Mouse (Mus musculus) heart, embryonic 12.5 days (tissue): ENCODE data around the gene Efna1. TPM values are rescaled to one million over a fixed set of nuclear protein-coding genes. Genes with fewer than 3 reads are reported as not detected.

Experiments
- ATAC-seq: fragments of 200-750 bp; cut with Nextera tagmentation; 2 replicates; pipeline ENCODE4 v1.8.0; 2017; ENCODE audit warnings: moderate TSS enrichment, moderate library complexity; ENCODE audit not compliant: insufficient number of reproducible peaks, low FRiP score
- H3K27ac ChIP-seq: fragments of 300-500 bp; sonication (generic); 2 replicates; pipeline ENCODE4 v1.5.1; 2016; ENCODE audit warnings: mild to moderate bottlenecking, moderate library complexity; ENCODE audit not compliant: poor library complexity, severe bottlenecking
- H3K27me3 ChIP-seq: fragments of 300-500 bp; sonication (generic); replicated peaks from 2 replicates; pipeline ENCODE4 v1.6.1; 2016; ENCODE audit warnings: mild to moderate bottlenecking, moderate library complexity
- H3K36me3 ChIP-seq: fragments of 300-500 bp; sonication (generic); 2 replicates; pipeline ENCODE4 v1.6.1; 2016; ENCODE audit warnings: mild to moderate bottlenecking, moderate library complexity
- H3K4me1 ChIP-seq: fragments of 300-500 bp; sonication (generic); replicated peaks from 2 replicates; pipeline ENCODE4 v1.6.1; 2016; ENCODE audit warnings: mild to moderate bottlenecking
- H3K4me2 ChIP-seq: fragments of 300-500 bp; sonication (generic); 2 replicates; pipeline ENCODE4 v1.6.1; 2016; ENCODE audit warnings: mild to moderate bottlenecking, moderate library complexity
- H3K4me3 ChIP-seq: fragments of 300-500 bp; sonication (generic); 2 replicates; pipeline ENCODE4 v1.5.1; 2016; ENCODE audit warnings: mild to moderate bottlenecking
- H3K9ac ChIP-seq: fragments of 300-500 bp; sonication (generic); 2 replicates; pipeline ENCODE4 v1.6.1; 2016; ENCODE audit warnings: mild to moderate bottlenecking, moderate library complexity
- H3K9me3 ChIP-seq: fragments of 300-500 bp; sonication (generic); replicated peaks from 2 replicates; pipeline ENCODE4 v1.6.1; 2016; ENCODE audit warnings: mild to moderate bottlenecking, moderate library complexity
- WGBS: fragments of 180-500 bp; shearing (Covaris S2); methylation state at CpG from one replicate; pipeline ENCODE4 v1.1.7; 2016; 5-methylcytosine and 5-hydroxymethylcytosine counted together
- polyA plus RNA-seq: library from polyadenylated mRNA; unstranded; fragments of >200 nt; fragmentation: Nextera tagmentation; extraction: Ambion mirVana; gene quantifications from 2 replicates; pipeline ENCODE4 v1.2.1, GENCODE M21; 2016

Gene Efna1
- polyA plus RNA-seq, 1 experiment from 2014 or later, result 27.0 TPM

- Histone ChIP-seq H3K9ac (no peak overlapping the region; the same call in 1 of the 2 replicates), H3K9me3 (no peaks in the 10 kb centered on the region), H3K4me1 (no peaks in the 10 kb centered on the region), H3K27ac (no peak overlapping the region), H3K4me2 (no peak overlapping the region), H3K4me3 (no peak overlapping the region), H3K36me3 (no peaks in the 10 kb centered on the region), H3K27me3 (0 out of 2 replicates have a peak, but pooled peaks cover 5% of the 10 kb centered on the region)
- ATAC-seq, result no peak
- 73% methylated on average over 8 of the region's 8 CpGs for WGBS
Measured at GRCm38 (mm10) chr3:89305551-89306325, 24.8 kb upstream of the Efna1 start.

DNA sequence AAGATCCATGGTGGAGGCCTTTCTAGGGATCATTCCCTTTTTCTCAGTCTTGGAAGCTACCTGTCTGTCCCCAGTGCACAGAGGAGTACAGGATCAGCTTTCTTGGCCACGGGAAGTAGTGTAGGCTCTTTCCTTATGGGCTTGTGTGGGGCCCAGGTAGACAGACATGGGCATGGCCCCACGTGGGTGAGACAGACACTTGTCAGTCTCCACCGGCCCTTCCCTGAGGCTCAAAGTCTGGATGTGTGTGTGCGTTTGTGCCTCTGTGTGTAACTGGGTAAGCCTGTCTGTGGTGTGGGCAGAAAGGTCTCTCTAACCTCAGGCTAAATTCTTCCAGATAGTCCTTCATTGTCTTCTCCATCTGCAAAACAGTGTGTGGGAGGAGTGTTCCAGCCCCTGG is 24.2 kb upstream of the Efna1 start:
- WGBS, result 67% methylated on average over 4 of the region's 4 CpGs

DNA sequence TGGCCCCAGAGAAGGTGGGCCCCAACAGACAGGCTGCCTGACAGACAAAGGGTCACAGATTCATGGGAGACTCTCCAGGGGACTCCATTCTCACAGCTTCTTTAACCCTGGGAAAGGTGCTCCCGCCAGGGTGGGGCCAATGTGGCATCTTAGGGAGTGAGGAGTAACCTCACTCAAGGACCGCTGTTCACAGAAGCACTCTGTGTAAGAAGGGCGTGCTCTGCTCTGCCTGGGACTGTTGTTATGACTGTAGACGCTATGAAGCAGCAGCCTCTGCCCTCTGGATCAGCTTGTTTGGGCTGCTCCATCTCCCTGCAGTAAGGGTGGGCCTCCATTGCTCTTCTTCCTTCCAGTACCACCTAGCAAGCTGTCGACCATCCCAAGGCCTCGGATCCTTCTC is 23.5 kb upstream of the Efna1 start:
- Histone ChIP-seq H3K4me2 (no peak overlapping the region), H3K4me3 (no peak overlapping the region), H3K9ac (no peak overlapping the region), H3K27me3 (0 out of 2 replicates have a peak, but pooled peaks cover 5% of the 10 kb centered on the region), H3K9me3 (no peaks in the 10 kb centered on the region), H3K36me3 (no peaks in the 10 kb centered on the region), H3K4me1 (no peaks in the 10 kb centered on the region), H3K27ac (no peak overlapping the region)
- ATAC-seq, result no peak
- 63% methylated on average over 6 of the region's 6 CpGs for WGBS

More for the DNA sequence above, 24.2 kb upstream of the Efna1 start:
- Histone ChIP-seq H3K4me1 (no peaks in the 10 kb centered on the region), H3K27ac (no peak overlapping the region), H3K4me2 (no peak overlapping the region), H3K4me3 (no peak overlapping the region), H3K36me3 (no peaks in the 10 kb centered on the region), H3K27me3 (0 out of 2 replicates have a peak, but pooled peaks cover 5% of the 10 kb centered on the region), H3K9ac (no peak overlapping the region), H3K9me3 (no peaks in the 10 kb centered on the region)
- ATAC-seq, result no peak

DNA sequence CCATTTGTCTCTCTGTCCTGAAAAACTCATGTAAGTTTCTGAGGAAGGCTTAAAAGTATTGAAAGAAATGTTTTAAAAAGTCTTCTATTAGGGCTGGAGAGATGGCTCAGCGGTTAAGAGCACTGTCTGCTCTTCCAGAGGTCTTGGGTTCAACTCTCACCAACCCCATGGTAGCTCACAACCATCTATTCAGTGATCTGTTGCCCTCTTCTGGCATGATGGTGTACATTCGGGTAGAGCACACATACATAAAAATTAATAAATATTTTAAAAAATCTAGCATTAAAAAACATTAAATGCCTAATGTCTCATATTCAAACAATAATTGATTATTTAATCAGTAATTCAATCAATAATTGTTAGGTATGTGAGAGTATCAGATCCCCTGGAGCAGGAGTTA is 19.6 kb upstream of the Efna1 start:
- H3K4me2 ChIP-seq, result no peak overlapping the region
- WGBS, result 61% methylated on average over 2 of the region's 2 CpGs
- H3K9ac ChIP-seq, result no peak overlapping the region
- H3K4me3 ChIP-seq, result no peak overlapping the region
- H3K9me3 ChIP-seq, result no peaks in the 10 kb centered on the region
- H3K27me3 ChIP-seq, result 0 out of 2 replicates have a peak, but pooled peaks cover 9% of the 10 kb centered on the region
- H3K36me3 ChIP-seq, result no peaks in the 10 kb centered on the region
- H3K4me1 ChIP-seq, result peaks cover 6% of the 10 kb centered on the region
- H3K27ac ChIP-seq, result no peak overlapping the region
- ATAC-seq, result no peak

- Histone ChIP-seq H3K4me3 (peak overlapping the region; percentile 39), H3K4me2 (peak overlapping the region; percentile 74), H3K4me1 (peaks cover 6% of the 10 kb centered on the region), H3K9ac (peak overlapping the region; percentile 64), H3K27me3 (0 out of 2 replicates have a peak, but pooled peaks cover 5% of the 10 kb centered on the region), H3K9me3 (no peaks in the 10 kb centered on the region), H3K27ac (no peak overlapping the region), H3K36me3 (no peaks in the 10 kb centered on the region)
- ATAC-seq, result no peak
- WGBS, result 47% methylated on average over 1 of the region's 1 CpGs
Measured at GRCm38 (mm10) chr3:89300071-89300470, 19.1 kb upstream of the Efna1 start.

GRCm38 (mm10) chr3:89299499-89299898 is 18.6 kb upstream of the Efna1 start:
- H3K4me1 ChIP-seq, result peaks cover 6% of the 10 kb centered on the region
- no peak overlapping the region for H3K27ac ChIP-seq
- peak overlapping the region; percentile 74 for H3K4me2 ChIP-seq
- WGBS, result 1% methylated on average over 14 of the region's 14 CpGs
- peak overlapping the region; percentile 64 for H3K9ac ChIP-seq
- peak overlapping the region; percentile 39 for H3K4me3 ChIP-seq
- H3K36me3 ChIP-seq, result no peaks in the 10 kb centered on the region
- H3K27me3 ChIP-seq, result 0 out of 2 replicates have a peak, but pooled peaks cover 4% of the 10 kb centered on the region
- H3K9me3 ChIP-seq, result no peaks in the 10 kb centered on the region
- ATAC-seq, result 0 out of 2 replicates have a peak, but pooled peaks have one; percentile 26

GRCm38 (mm10) chr3:89298908-89299307 is 18.0 kb upstream of the Efna1 start:
- Histone ChIP-seq H3K9ac (no peak overlapping the region), H3K27me3 (0 out of 2 replicates have a peak, but pooled peaks cover 4% of the 10 kb centered on the region), H3K4me1 (peaks cover 6% of the 10 kb centered on the region), H3K9me3 (no peaks in the 10 kb centered on the region), H3K4me3 (no peak overlapping the region), H3K4me2 (no peak overlapping the region), H3K36me3 (no peaks in the 10 kb centered on the region), H3K27ac (no peak overlapping the region)
- ATAC-seq, result no peak
- 76% methylated on average over 6 of the region's 6 CpGs for WGBS

DNA sequence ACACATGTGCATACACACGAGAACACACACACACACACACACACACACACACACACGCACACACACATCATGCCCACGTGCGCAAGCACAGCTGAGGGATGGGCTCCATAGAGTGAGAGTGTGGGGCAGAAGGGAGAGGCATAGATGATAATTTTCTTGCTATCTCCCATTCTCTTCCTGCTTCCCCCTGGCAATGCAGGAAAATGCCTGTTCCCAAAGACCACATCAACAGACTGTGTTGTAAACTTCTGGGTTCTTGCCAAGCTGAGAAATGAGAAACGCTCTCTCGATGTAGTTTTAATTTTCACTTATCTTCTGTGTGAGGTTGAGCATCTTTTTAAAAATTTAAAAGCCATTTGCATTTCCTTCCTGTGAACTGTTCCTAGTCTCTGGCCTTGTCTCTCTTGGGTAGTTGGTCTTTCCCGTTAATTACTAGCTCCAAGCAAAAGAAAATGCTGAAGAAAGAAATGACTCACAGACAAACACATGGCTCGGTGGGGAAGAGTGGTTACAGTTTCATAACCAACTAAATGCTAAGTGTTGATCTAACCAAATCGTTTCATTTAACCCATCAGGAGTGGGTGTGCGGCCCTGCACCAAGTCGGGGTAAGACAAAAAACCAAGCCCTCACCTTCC is 15.9 kb upstream of the Efna1 start:
- Histone ChIP-seq H3K27me3 (0 out of 2 replicates have a peak, but pooled peaks cover 4% of the 10 kb centered on the region), H3K4me3 (no peak overlapping the region), H3K4me1 (peaks cover 11% of the 10 kb centered on the region), H3K4me2 (no peak overlapping the region), H3K9ac (no peak overlapping the region), H3K36me3 (no peaks in the 10 kb centered on the region), H3K27ac (no peak overlapping the region), H3K9me3 (no peaks in the 10 kb centered on the region)
- 0 out of 2 replicates have a peak, but pooled peaks have one; percentile 23 for ATAC-seq
- WGBS, result 64% methylated on average over 11 of the region's 11 CpGs

DNA sequence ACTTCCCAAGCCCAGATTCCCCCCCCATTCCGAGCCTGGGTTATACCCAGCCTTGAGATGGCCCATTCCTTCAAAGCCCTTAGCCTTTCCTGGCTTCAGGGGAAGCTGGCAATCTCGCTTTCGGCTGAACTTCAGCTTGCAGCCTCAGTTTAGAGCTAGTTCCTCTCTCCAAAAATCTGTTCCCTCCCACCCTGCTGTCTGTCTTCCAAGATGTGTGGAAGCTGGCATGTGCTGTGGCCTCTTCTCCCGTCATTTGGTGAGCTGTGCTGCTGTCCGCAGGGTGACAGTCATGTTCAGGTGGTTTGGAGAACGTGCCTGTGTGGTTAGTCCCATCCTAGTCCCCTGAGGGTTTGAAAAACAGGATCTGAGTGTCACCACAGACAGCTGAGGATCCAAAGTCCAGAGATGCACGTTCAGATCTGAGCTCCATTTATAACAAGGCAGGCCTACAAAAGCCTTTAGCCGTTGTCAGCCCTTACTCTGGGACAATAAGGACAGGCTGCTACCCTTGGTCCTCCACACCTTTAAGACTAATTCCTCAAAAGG is 14.8 kb upstream of the Efna1 start:
- Histone ChIP-seq H3K9me3 (no peaks in the 10 kb centered on the region), H3K4me1 (peaks cover 15% of the 10 kb centered on the region), H3K4me3 (no peak overlapping the region), H3K27me3 (0 out of 2 replicates have a peak, but pooled peaks cover 4% of the 10 kb centered on the region), H3K9ac (no peak overlapping the region), H3K36me3 (no peaks in the 10 kb centered on the region), H3K4me2 (no peak overlapping the region), H3K27ac (no peak overlapping the region)
- WGBS, result 75% methylated on average over 8 of the region's 8 CpGs
- ATAC-seq, result no peak

DNA sequence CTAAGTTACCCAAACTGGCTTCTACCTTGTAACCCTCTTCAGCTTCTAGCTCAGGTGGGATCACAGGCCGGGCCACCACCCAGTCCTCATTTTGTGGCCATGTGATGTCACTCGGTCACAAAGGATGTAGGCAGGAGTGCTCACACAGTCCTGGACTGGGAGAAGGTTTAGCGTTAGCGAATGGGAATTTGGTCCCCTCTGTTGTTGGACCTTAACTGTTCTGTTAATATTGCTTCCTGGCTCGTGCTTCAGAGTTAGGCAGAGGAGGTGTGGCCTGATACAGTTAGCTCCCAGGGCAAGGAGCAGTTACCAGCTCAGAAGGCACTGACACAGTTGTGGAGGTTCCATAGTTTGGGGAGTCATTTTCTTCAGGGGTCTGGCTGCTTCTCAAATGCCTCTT is 13.3 kb upstream of the Efna1 start:
- no peaks in the 10 kb centered on the region for H3K9me3 ChIP-seq
- H3K27ac ChIP-seq, result no peak overlapping the region
- H3K9ac ChIP-seq, result no peak overlapping the region
- 0 out of 2 replicates have a peak, but pooled peaks cover 4% of the 10 kb centered on the region for H3K27me3 ChIP-seq
- peaks cover 15% of the 10 kb centered on the region for H3K4me1 ChIP-seq
- no peak overlapping the region for H3K4me2 ChIP-seq
- WGBS, result 73% methylated on average over 5 of the region's 5 CpGs
- no peak for ATAC-seq
- H3K36me3 ChIP-seq, result no peaks in the 10 kb centered on the region
- H3K4me3 ChIP-seq, result no peak overlapping the region
